Mouse (Mus musculus): ENCODE results near the gene Thrb. TPM values are rescaled to one million over a fixed set of nuclear protein-coding genes. Genes with fewer than 3 reads are reported as not detected.
"Not testable (repeated sequence)": the region's sequence is repeated elsewhere in the genome, so short reads cannot be mapped to it uniquely, and the experiment has no call there.

The Thrb gene
- total and polyA plus RNA-seq, 3 experiments, result not detected

GRCm38 (mm10) chr14:17929585-17929984 is 269.5 kb downstream of the Thrb start:
- Histone ChIP-seq H3K27me3 (ENCODE audit: control insufficient read depth in 1 of 2, insufficient read depth in 2 of 2, low read length in 2 of 2) (no peaks in the 10 kb centered on the region), H3K9ac (ENCODE audit: control insufficient read depth, low read depth, low read length, poor library complexity, severe bottlenecking) (no peak overlapping the region), H3K9me3 (replicated peaks; ENCODE audit: insufficient read depth, low read length) (no peaks in the 10 kb centered on the region), H3K79me2 (ENCODE audit: control insufficient read depth, insufficient read depth, low read length, poor library complexity) (no peaks in the 10 kb centered on the region), H3K4me1 (ENCODE audit: control insufficient read depth in 1 of 2, insufficient read depth in 2 of 2, low read length in 2 of 2) (no peaks in the 10 kb centered on the region), H3K27ac (ENCODE audit: control insufficient read depth, low read depth, low read length) (no peak overlapping the region), H3K4me3 (ENCODE audit: control insufficient read depth in 1 of 2, insufficient read depth in 1 of 2, low read depth in 2 of 2, low read length in 2 of 2) (no peak overlapping the region), H3K36me3 (ENCODE audit: control insufficient read depth in 1 of 2, insufficient read depth in 2 of 2, low read length in 2 of 2) (no peaks in the 10 kb centered on the region)
- no peak for DNase-seq (ENCODE audit: low read depth, low spot score)
- no peak for TF ChIP-seq NELFE (IDR thresholded peaks at IDR 0.05; ENCODE audit: low read depth, low read length)
- TF ChIP-seq USF2 (IDR thresholded peaks at IDR 0.05; ENCODE audit: borderline replicate concordance in 1 of 2, insufficient read depth in 1 of 2, low read depth in 1 of 2, low read length in 2 of 2), result no peak
- TF ChIP-seq ZNF384 (IDR thresholded peaks at IDR 0.05; ENCODE audit: low read depth, low read length), result no peak
- TF ChIP-seq ZC3H11A (IDR thresholded peaks at IDR 0.05; ENCODE audit: low read depth, low read length), result no peak
- no peak for TF ChIP-seq POLR2A (IDR thresholded peaks at IDR 0.05; ENCODE audit: control insufficient read depth in 1 of 2, insufficient read depth in 1 of 2, low read depth in 1 of 2, low read length in 2 of 2, poor library complexity in 1 of 2)
- TF ChIP-seq ELF1 (IDR thresholded peaks at IDR 0.05; ENCODE audit: low read depth, low read length), result no peak
- no peak for TF ChIP-seq E2F4 (IDR thresholded peaks at IDR 0.05; ENCODE audit: borderline replicate concordance, low read depth, low read length)
- no peak for TF ChIP-seq MAZ (IDR thresholded peaks at IDR 0.05; ENCODE audit: low read depth, low read length)

- Histone ChIP-seq H3K4me3 (ENCODE audit: control insufficient read depth in 1 of 2, insufficient read depth in 1 of 2, low read depth in 2 of 2, low read length in 2 of 2) (no peak overlapping the region), H3K27me3 (ENCODE audit: control insufficient read depth in 1 of 2, insufficient read depth in 2 of 2, low read length in 2 of 2) (no peaks in the 10 kb centered on the region), H3K27ac (ENCODE audit: control insufficient read depth, low read depth, low read length) (no peak overlapping the region), H3K36me3 (ENCODE audit: control insufficient read depth in 1 of 2, insufficient read depth in 2 of 2, low read length in 2 of 2) (no peaks in the 10 kb centered on the region), H3K9ac (ENCODE audit: control insufficient read depth, low read depth, low read length, poor library complexity, severe bottlenecking) (no peak overlapping the region), H3K79me2 (ENCODE audit: control insufficient read depth, insufficient read depth, low read length, poor library complexity) (no peaks in the 10 kb centered on the region), H3K9me3 (replicated peaks; ENCODE audit: insufficient read depth, low read length) (no peaks in the 10 kb centered on the region), H3K4me1 (ENCODE audit: control insufficient read depth in 1 of 2, insufficient read depth in 2 of 2, low read length in 2 of 2) (no peaks in the 10 kb centered on the region)
- TF ChIP-seq GATA1 (IDR thresholded peaks at IDR 0.05; ENCODE audit: low read depth, low read length) (no peak), NRF1 (IDR thresholded peaks at IDR 0.05; ENCODE audit: insufficient read depth, low read depth, low read length, poor library complexity, severe bottlenecking) (no peak), BHLHE40 (IDR thresholded peaks at IDR 0.05; ENCODE audit: borderline replicate concordance, low read depth, low read length) (no peak), RAD21 (IDR thresholded peaks at IDR 0.05; ENCODE audit: low read depth, low read length) (no peak), TAL1 (IDR thresholded peaks at IDR 0.05; ENCODE audit: low read length) (no peak), EP300 (IDR thresholded peaks at IDR 0.05; ENCODE audit: low read depth in 1 of 2, low read length in 2 of 2) (no peak), MAFK (IDR thresholded peaks at IDR 0.05; ENCODE audit: borderline replicate concordance, low read depth, low read length) (no peak), MYC (IDR thresholded peaks at IDR 0.05; ENCODE audit: low read depth, low read length) (no peak), ZC3H11A (IDR thresholded peaks at IDR 0.05; ENCODE audit: low read depth, low read length) (no peak), ZNF384 (IDR thresholded peaks at IDR 0.05; ENCODE audit: low read depth, low read length) (no peak), GABPA (IDR thresholded peaks at IDR 0.05; ENCODE audit: low read depth, low read length) (no peak), SMC3 (IDR thresholded peaks at IDR 0.05; ENCODE audit: low read depth, low read length) (no peak), ELF1 (IDR thresholded peaks at IDR 0.05; ENCODE audit: low read depth, low read length) (no peak), NELFE (IDR thresholded peaks at IDR 0.05; ENCODE audit: low read depth, low read length) (no peak), MYB (IDR thresholded peaks at IDR 0.05; ENCODE audit: low read depth, low read length) (no peak), SIN3A (IDR thresholded peaks at IDR 0.05; ENCODE audit: low read length) (no peak), KAT2A (conservative IDR thresholded peaks at IDR 0.05; ENCODE audit: low read depth, low read length) (no peak), ZMIZ1 (IDR thresholded peaks at IDR 0.05; ENCODE audit: low read depth, low read length) (no peak)
- DNase-seq (ENCODE audit: low read depth, low spot score), result no peak
Measured at GRCm38 (mm10) chr14:17933475-17933874, 273.4 kb downstream of the Thrb start.

GRCm38 (mm10) chr14:17934779-17935178 is 274.7 kb downstream of the Thrb start:
- H3K4me3 ChIP-seq (ENCODE audit: control insufficient read depth in 1 of 2, insufficient read depth in 1 of 2, low read depth in 2 of 2, low read length in 2 of 2); H3K9me3 ChIP-seq (replicated peaks; ENCODE audit: insufficient read depth, low read length); H3K36me3 ChIP-seq (ENCODE audit: control insufficient read depth in 1 of 2, insufficient read depth in 2 of 2, low read length in 2 of 2); DNase-seq (ENCODE audit: low read depth, low spot score); H3K27ac ChIP-seq (ENCODE audit: control insufficient read depth, low read depth, low read length); H3K27me3 ChIP-seq (ENCODE audit: control insufficient read depth in 1 of 2, insufficient read depth in 2 of 2, low read length in 2 of 2); H3K9ac ChIP-seq (ENCODE audit: control insufficient read depth, low read depth, low read length, poor library complexity, severe bottlenecking); H3K4me1 ChIP-seq (ENCODE audit: control insufficient read depth in 1 of 2, insufficient read depth in 2 of 2, low read length in 2 of 2); H3K79me2 ChIP-seq (ENCODE audit: control insufficient read depth, insufficient read depth, low read length, poor library complexity): not testable (repeated sequence)
